Mouse (Mus musculus) testis, adult 2 months (tissue): ENCODE results near the gene Car8.
"Not testable (repeated sequence)": the region's sequence is repeated elsewhere in the genome, so short reads cannot be mapped to it uniquely, and the experiment has no call there.

Source experiments
- CTCF ChIP-seq: fragments of 200-500 bp; IDR thresholded peaks from 2 replicates; pipeline ENCODE4 v1.5.1; 2012; ENCODE audit warnings: low read depth, mild to moderate bottlenecking, inconsistent platforms, low read length, moderate library complexity; ENCODE audit not compliant: control insufficient read depth, insufficient read depth, insufficient replicate concordance
- POLR2A ChIP-seq: fragments of 200-500 bp; IDR thresholded peaks from 2 replicates; pipeline ENCODE4 v1.6.1; 2012; ENCODE audit warnings: low read depth, mild to moderate bottlenecking, inconsistent platforms, low read length, moderate library complexity; ENCODE audit not compliant: control insufficient read depth

DNA sequence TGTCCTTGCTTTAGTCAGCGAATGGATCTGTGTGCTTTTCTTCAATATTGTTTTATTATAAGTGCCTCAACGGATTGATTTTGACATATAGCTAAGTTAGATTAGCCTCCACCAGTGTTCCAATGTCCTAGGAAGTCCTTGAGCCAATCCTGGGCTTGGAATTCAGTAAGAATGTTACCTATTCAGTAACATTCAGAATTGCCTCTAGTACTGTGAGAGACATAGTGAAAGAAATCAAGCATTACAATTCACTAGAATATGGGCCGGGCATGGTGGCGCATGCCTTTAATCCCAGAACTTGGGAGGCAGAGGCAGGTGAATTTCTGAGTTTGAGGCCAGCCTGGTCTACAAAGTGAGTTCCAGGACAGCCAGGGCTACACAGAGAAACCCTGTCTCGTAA is 84.9 kb downstream of the Car8 start:
- TF ChIP-seq CTCF, POLR2A: not testable (repeated sequence)
